Mouse (Mus musculus) E14TG2a.4 (cell line): ENCODE results near the gene Mme.

Experiments used
- H3K27me3 ChIP-seq: 2 replicates; pipeline ENCODE4 v1.6.1; 2014; ENCODE audit warnings: low read length, control low read depth; ENCODE audit not compliant: insufficient read depth
- H3K36me3 ChIP-seq: 2 replicates; pipeline ENCODE4 v1.6.1; 2014; ENCODE audit warnings: low read length, control low read depth; ENCODE audit not compliant: insufficient read depth
- H3K4me1 ChIP-seq: replicated peaks from 2 replicates; pipeline ENCODE4 v1.6.1; 2014; ENCODE audit warnings: low read depth, low read length, control low read depth
- H3K4me3 ChIP-seq: replicated peaks from 2 replicates; pipeline ENCODE4 v1.5.1; 2014; ENCODE audit warnings: mild to moderate bottlenecking, low read length
- H3K9me3 ChIP-seq: 2 replicates; pipeline ENCODE4 v1.6.1; 2014; ENCODE audit warnings: low read length, control low read depth
- CTCF ChIP-seq: conservative IDR thresholded peaks from 2 replicates; pipeline ENCODE4 v1.5.1; 2014; ENCODE audit warnings: low read length
- NANOG ChIP-seq: IDR thresholded peaks from 2 replicates; pipeline ENCODE4 v1.6.1; 2014; ENCODE audit warnings: borderline replicate concordance, low read length, mixed read lengths
- POU5F1 ChIP-seq: IDR thresholded peaks from 2 replicates; pipeline ENCODE4 v1.6.1; 2014; ENCODE audit warnings: low read length, borderline replicate concordance

The Mme gene

DNA sequence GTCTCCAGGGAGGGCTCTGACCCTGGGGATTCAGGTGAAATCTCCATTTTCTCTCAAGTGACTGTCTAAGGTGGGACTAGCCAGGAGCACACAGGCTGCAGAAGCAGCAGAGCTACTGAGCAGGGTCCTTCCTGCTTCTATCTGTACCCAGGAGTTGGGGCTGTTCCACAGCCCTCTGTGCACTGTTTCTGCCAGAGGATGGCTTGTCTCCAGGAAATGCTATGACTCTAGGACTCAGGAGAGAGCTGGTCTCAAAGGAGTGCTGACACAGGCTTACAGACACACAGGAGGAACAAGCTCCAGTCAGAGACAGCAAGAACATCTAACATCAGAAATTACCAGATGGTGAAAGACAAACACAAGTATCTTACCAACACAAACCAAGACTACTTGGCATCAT is 176.4 kb downstream of the Mme start:
- Histone ChIP-seq H3K4me3 (no peak overlapping the region), H3K9me3 (no peaks in the 10 kb centered on the region), H3K36me3 (no peaks in the 10 kb centered on the region), H3K4me1 (no peaks in the 10 kb centered on the region), H3K27me3 (no peaks in the 10 kb centered on the region)
- TF ChIP-seq CTCF (no peak), NANOG (no peak), POU5F1 (no peak)

DNA sequence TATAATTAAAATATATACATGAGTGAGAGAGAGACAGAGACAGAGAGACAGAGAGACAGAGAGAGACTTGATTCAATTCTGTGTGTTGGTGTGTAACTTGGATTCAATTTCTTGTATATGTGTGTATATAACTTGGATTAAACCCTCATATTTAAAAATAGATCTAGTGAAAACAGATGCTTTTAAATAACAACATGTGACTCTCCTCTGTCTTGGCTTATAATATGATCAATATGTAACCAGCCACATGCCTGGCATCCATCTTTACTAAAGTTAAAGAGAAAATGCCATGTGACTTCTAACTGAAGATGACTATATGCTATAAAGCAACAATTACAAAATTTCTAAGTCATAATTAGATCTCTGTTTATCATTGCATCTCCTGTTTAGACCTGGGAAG is 182.2 kb downstream of the Mme start:
- TF ChIP-seq CTCF (no peak), NANOG (no peak), POU5F1 (no peak)

More for the DNA sequence above, 182.2 kb downstream of the Mme start:
- no peak overlapping the region for H3K4me3 ChIP-seq
- no peaks in the 10 kb centered on the region for H3K27me3 ChIP-seq
- no peaks in the 10 kb centered on the region for H3K4me1 ChIP-seq
- H3K36me3 ChIP-seq: no peaks in the 10 kb centered on the region
- no peaks in the 10 kb centered on the region for H3K9me3 ChIP-seq
